Mouse (Mus musculus): ENCODE data around the gene Ssr2. TPM values are rescaled to one million over a fixed set of nuclear protein-coding genes. Genes with fewer than 3 reads are reported as not detected.

Gene Ssr2
- polyA plus RNA-seq, 1 experiment from 2014 or later, result 384 TPM

GRCm38 (mm10) chr3:88627114-88627513 lies 51.4 kb downstream of the Ssr2 start:
- 35% methylated on average over 4 of the region's 4 CpGs for WGBS
- ATAC-seq (no peak), DNase-seq (ENCODE audit: low spot score) (no peak)
- Histone ChIP-seq H3K36me3 (ENCODE audit: insufficient read depth, low read length) (peaks cover 15% of the 10 kb centered on the region), H3K27me3 (replicated peaks; ENCODE audit: insufficient read depth, low read length) (no peaks in the 10 kb centered on the region), H3K4me2 (replicated peaks; ENCODE audit: low read depth, low read length) (no peak overlapping the region), H3K27ac (ENCODE audit: low read length) (no peak overlapping the region), H3K9me3 (ENCODE audit: low read length) (no peaks in the 10 kb centered on the region), H3K9ac (replicated peaks; ENCODE audit: low read depth) (no peak overlapping the region), H3K4me3 (ENCODE audit: low read depth, low read length) (no peak overlapping the region), H3K4me1 (ENCODE audit: insufficient read depth, low read depth, low read length) (peaks cover 26% of the 10 kb centered on the region; the same call in 1 of the 2 replicates)
- TF ChIP-seq EP300 (IDR thresholded peaks at IDR 0.05), result no peak
- TF ChIP-seq CTCF (IDR thresholded peaks at IDR 0.05), result no peak

- H3K27me3 ChIP-seq (replicated peaks; ENCODE audit: insufficient read depth, low read length), result no peaks in the 10 kb centered on the region
- WGBS, result 80% methylated on average over 2 of the region's 2 CpGs
- H3K4me2 ChIP-seq (replicated peaks; ENCODE audit: low read depth, low read length), result no peak overlapping the region
- no peaks in the 10 kb centered on the region for H3K9me3 ChIP-seq (ENCODE audit: low read length)
- peaks cover 25% of the 10 kb centered on the region; the same call in 1 of the 2 replicates for H3K4me1 ChIP-seq (ENCODE audit: insufficient read depth, low read depth, low read length)
- peaks cover 19% of the 10 kb centered on the region for H3K36me3 ChIP-seq (ENCODE audit: insufficient read depth, low read length)
- H3K9ac ChIP-seq (replicated peaks; ENCODE audit: low read depth), result no peak overlapping the region
- TF ChIP-seq CTCF (IDR thresholded peaks at IDR 0.05), result no peak
- TF ChIP-seq EP300 (IDR thresholded peaks at IDR 0.05), result no peak
- ATAC-seq, result no peak
- H3K27ac ChIP-seq (ENCODE audit: low read length), result no peak overlapping the region
- H3K4me3 ChIP-seq (ENCODE audit: low read depth, low read length), result no peak overlapping the region
- no peak for DNase-seq (ENCODE audit: low spot score)
Measured at GRCm38 (mm10) chr3:88627535-88627934, 51.9 kb downstream of the Ssr2 start.

- ATAC-seq (peak; percentile 39), DNase-seq (ENCODE audit: low spot score) (peak; percentile 65)
- 30% methylated on average over 4 of the region's 4 CpGs for WGBS
- Histone ChIP-seq H3K4me3 (ENCODE audit: low read depth, low read length) (no peak overlapping the region), H3K27me3 (replicated peaks; ENCODE audit: insufficient read depth, low read length) (no peaks in the 10 kb centered on the region), H3K4me2 (replicated peaks; ENCODE audit: low read depth, low read length) (no peak overlapping the region), H3K36me3 (ENCODE audit: insufficient read depth, low read length) (peaks cover 30% of the 10 kb centered on the region), H3K4me1 (ENCODE audit: insufficient read depth, low read depth, low read length) (peaks cover 25% of the 10 kb centered on the region; the same call in 1 of the 2 replicates), H3K27ac (ENCODE audit: low read length) (peak overlapping the region; percentile 57; the same call in 1 of the 2 replicates), H3K9ac (replicated peaks; ENCODE audit: low read depth) (no peak overlapping the region), H3K9me3 (ENCODE audit: low read length) (no peaks in the 10 kb centered on the region)
- TF ChIP-seq CTCF (IDR thresholded peaks at IDR 0.05) (no peak), EP300 (IDR thresholded peaks at IDR 0.05) (no peak)
Measured at GRCm38 (mm10) chr3:88628766-88629165, 53.1 kb downstream of the Ssr2 start.

GRCm38 (mm10) chr3:88629244-88629643 lies 53.6 kb downstream of the Ssr2 start:
- TF ChIP-seq EP300 (IDR thresholded peaks at IDR 0.05) (no peak), CTCF (IDR thresholded peaks at IDR 0.05) (no peak)
- H3K9ac ChIP-seq (replicated peaks; ENCODE audit: low read depth), result no peak overlapping the region
- peaks cover 35% of the 10 kb centered on the region for H3K36me3 ChIP-seq (ENCODE audit: insufficient read depth, low read length)
- H3K4me2 ChIP-seq (replicated peaks; ENCODE audit: low read depth, low read length), result no peak overlapping the region
- peaks cover 25% of the 10 kb centered on the region; the same call in 1 of the 2 replicates for H3K4me1 ChIP-seq (ENCODE audit: insufficient read depth, low read depth, low read length)
- H3K27me3 ChIP-seq (replicated peaks; ENCODE audit: insufficient read depth, low read length), result no peaks in the 10 kb centered on the region
- H3K9me3 ChIP-seq (ENCODE audit: low read length), result no peaks in the 10 kb centered on the region
- no peak for ATAC-seq
- no peak for DNase-seq (ENCODE audit: low spot score)
- H3K4me3 ChIP-seq (ENCODE audit: low read depth, low read length), result no peak overlapping the region
- 62% methylated on average over 13 of the region's 13 CpGs for WGBS
- peak overlapping the region; percentile 47; the same call in 1 of the 2 replicates for H3K27ac ChIP-seq (ENCODE audit: low read length)

GRCm38 (mm10) chr3:88630018-88630417 lies 54.3 kb downstream of the Ssr2 start:
- TF ChIP-seq EP300 (IDR thresholded peaks at IDR 0.05) (no peak), CTCF (IDR thresholded peaks at IDR 0.05) (no peak)
- Histone ChIP-seq H3K4me3 (ENCODE audit: low read depth, low read length) (no peak overlapping the region), H3K4me2 (replicated peaks; ENCODE audit: low read depth, low read length) (no peak overlapping the region), H3K27me3 (replicated peaks; ENCODE audit: insufficient read depth, low read length) (no peaks in the 10 kb centered on the region), H3K27ac (ENCODE audit: low read length) (peak overlapping the region; percentile 65; the same call in 1 of the 2 replicates), H3K36me3 (ENCODE audit: insufficient read depth, low read length) (peaks cover 43% of the 10 kb centered on the region), H3K9ac (replicated peaks; ENCODE audit: low read depth) (no peak overlapping the region), H3K9me3 (ENCODE audit: low read length) (no peaks in the 10 kb centered on the region), H3K4me1 (ENCODE audit: insufficient read depth, low read depth, low read length) (peaks cover 25% of the 10 kb centered on the region; the same call in 1 of the 2 replicates)
- DNase-seq (ENCODE audit: low spot score) (no peak), ATAC-seq (no peak)
- 55% methylated on average over 9 of the region's 9 CpGs for WGBS

- no peaks in the 10 kb centered on the region for H3K27me3 ChIP-seq (replicated peaks; ENCODE audit: insufficient read depth, low read length)
- no peak overlapping the region for H3K4me3 ChIP-seq (ENCODE audit: low read depth, low read length)
- peaks cover 23% of the 10 kb centered on the region; the same call in 1 of the 2 replicates for H3K4me1 ChIP-seq (ENCODE audit: insufficient read depth, low read depth, low read length)
- peak; percentile 76 for ATAC-seq
- 43% methylated on average over 5 of the region's 6 CpGs for WGBS
- peak overlapping the region; percentile 74 for H3K27ac ChIP-seq (ENCODE audit: low read length)
- no peaks in the 10 kb centered on the region for H3K9me3 ChIP-seq (ENCODE audit: low read length)
- peaks cover 51% of the 10 kb centered on the region for H3K36me3 ChIP-seq (ENCODE audit: insufficient read depth, low read length)
- no peak overlapping the region for H3K9ac ChIP-seq (replicated peaks; ENCODE audit: low read depth)
- peak; percentile 59 for DNase-seq (ENCODE audit: low spot score)
- H3K4me2 ChIP-seq (replicated peaks; ENCODE audit: low read depth, low read length), result no peak overlapping the region
- TF ChIP-seq CTCF (IDR thresholded peaks at IDR 0.05) (no peak), EP300 (IDR thresholded peaks at IDR 0.05) (peak; percentile 72)
Measured at GRCm38 (mm10) chr3:88630849-88631341, 55.2 kb downstream of the Ssr2 start.

Measured in lung, postnatal 0 days (tissue).